Mouse (Mus musculus): Measurements from ENCODE around the gene Zmiz1. TPM values are rescaled to one million over a fixed set of nuclear protein-coding genes. Genes with fewer than 3 reads are reported as not detected.

Zmiz1 gene
- polyA plus RNA-seq, 1 experiment from 2014 or later, result 57.4 TPM

DNA sequence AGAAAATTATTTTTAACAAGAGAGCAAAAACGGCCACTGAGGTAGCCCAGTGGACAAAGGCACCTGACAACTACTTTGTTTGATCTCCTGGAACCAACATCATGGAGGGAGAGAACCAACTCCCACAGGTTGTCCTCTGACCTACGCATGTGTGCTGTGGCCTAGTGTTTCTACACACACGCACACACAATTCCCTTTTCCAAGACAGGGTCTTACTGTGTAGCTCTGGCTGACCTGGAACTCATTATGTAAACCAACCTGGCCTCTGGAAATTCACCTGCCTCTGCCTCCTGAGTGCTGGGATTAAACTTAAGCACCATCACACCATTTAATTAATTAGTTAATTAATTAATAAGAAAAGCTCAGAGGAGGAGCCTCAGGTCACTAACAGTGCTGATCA lies 181.0 kb downstream of the Zmiz1 start:
- Histone ChIP-seq H3K4me3 (ENCODE audit: low read depth, low read length) (no peak overlapping the region), H3K4me1 (ENCODE audit: control insufficient read depth, insufficient read depth, low read length) (peaks cover 4% of the 10 kb centered on the region; the same call in 1 of the 2 replicates), H3K36me3 (ENCODE audit: control insufficient read depth, insufficient read depth, low read length) (peaks cover 38% of the 10 kb centered on the region), H3K9me3 (ENCODE audit: control insufficient read depth, low read length) (no peaks in the 10 kb centered on the region), H3K9ac (ENCODE audit: low read length) (no peak overlapping the region), H3K4me2 (ENCODE audit: low read depth) (no peak overlapping the region), H3K27me3 (ENCODE audit: control insufficient read depth, insufficient read depth, low read length) (no peaks in the 10 kb centered on the region), H3K27ac (ENCODE audit: low read depth, low read length) (no peak overlapping the region)
- ATAC-seq (ENCODE audit: insufficient read depth, low FRiP score, low TSS enrichment) (no peak), DNase-seq (ENCODE audit: low spot score) (no peak)
- WGBS, result 85% methylated on average over 3 of the region's 3 CpGs

DNA sequence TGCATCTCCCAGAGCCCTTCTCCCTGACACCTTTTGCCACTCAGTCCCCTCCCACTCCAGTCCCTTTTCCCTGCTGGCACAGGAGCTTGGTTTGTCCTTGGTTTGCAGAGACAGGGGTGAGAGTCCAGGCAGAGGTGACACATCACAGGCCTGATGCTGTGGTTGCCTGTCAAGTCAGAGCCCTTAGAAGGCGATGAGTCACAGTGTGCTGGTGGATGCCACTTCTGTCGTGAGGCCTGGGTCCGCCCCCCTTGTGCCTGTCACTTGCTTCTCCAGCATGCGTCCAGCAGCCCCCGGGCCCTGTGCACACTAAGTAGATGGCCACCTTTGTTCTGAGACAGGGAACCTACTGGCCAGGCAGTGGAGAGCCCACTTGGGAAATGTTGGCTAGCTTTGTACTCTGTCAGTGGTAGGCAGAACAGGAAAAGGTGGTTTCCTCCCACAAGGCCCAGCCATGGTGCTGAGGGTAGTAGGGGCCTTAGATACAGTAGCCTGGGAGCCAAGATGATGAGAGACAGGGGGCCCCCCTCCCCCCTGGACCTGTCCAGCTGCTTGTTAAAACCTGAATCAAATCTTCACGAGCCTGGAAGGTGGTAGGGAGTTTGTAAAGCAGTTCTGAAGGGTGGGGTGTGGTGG lies 181.6 kb downstream of the Zmiz1 start:
- no peak overlapping the region for H3K4me2 ChIP-seq (ENCODE audit: low read depth)
- H3K9me3 ChIP-seq (ENCODE audit: control insufficient read depth, low read length), result no peaks in the 10 kb centered on the region
- H3K4me3 ChIP-seq (ENCODE audit: low read depth, low read length), result no peak overlapping the region
- H3K27me3 ChIP-seq (ENCODE audit: control insufficient read depth, insufficient read depth, low read length), result no peaks in the 10 kb centered on the region
- ATAC-seq (ENCODE audit: insufficient read depth, low FRiP score, low TSS enrichment), result no peak
- no peak for DNase-seq (ENCODE audit: low spot score)
- WGBS, result 77% methylated on average over 6 of the region's 6 CpGs
- H3K4me1 ChIP-seq (ENCODE audit: control insufficient read depth, insufficient read depth, low read length), result peaks cover 4% of the 10 kb centered on the region; the same call in 1 of the 2 replicates
- no peak overlapping the region for H3K9ac ChIP-seq (ENCODE audit: low read length)
- peaks cover 39% of the 10 kb centered on the region for H3K36me3 ChIP-seq (ENCODE audit: control insufficient read depth, insufficient read depth, low read length)
- H3K27ac ChIP-seq (ENCODE audit: low read depth, low read length), result no peak overlapping the region

DNA sequence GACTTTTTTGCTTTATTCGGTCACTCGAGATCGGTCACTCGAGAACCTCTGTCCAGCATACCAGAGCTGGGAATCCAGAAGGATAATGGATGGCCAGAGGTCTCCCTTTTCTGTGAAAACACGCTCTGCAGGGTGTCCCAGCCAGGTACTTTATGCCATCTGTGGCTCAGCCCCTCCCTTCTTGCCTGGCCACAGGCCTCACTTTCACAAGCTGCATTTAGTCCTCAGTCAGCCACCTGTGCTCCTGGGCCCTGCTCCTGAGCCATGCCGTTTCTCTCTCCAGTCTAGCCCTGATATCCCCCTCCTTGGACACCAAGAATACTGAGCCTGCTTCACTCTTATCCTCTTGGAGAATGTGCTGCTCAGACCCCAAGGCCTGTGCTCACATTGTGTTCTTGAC lies 182.1 kb downstream of the Zmiz1 start:
- Histone ChIP-seq H3K27ac (ENCODE audit: low read depth, low read length) (no peak overlapping the region), H3K36me3 (ENCODE audit: control insufficient read depth, insufficient read depth, low read length) (peaks cover 39% of the 10 kb centered on the region), H3K4me3 (ENCODE audit: low read depth, low read length) (no peak overlapping the region), H3K4me1 (ENCODE audit: control insufficient read depth, insufficient read depth, low read length) (no peaks in the 10 kb centered on the region), H3K4me2 (ENCODE audit: low read depth) (no peak overlapping the region), H3K9me3 (ENCODE audit: control insufficient read depth, low read length) (no peaks in the 10 kb centered on the region), H3K27me3 (ENCODE audit: control insufficient read depth, insufficient read depth, low read length) (no peaks in the 10 kb centered on the region), H3K9ac (ENCODE audit: low read length) (no peak overlapping the region)
- ATAC-seq (ENCODE audit: insufficient read depth, low FRiP score, low TSS enrichment), result no peak
- DNase-seq (ENCODE audit: low spot score), result no peak
- WGBS, result 90% methylated on average over 6 of the region's 6 CpGs

DNA sequence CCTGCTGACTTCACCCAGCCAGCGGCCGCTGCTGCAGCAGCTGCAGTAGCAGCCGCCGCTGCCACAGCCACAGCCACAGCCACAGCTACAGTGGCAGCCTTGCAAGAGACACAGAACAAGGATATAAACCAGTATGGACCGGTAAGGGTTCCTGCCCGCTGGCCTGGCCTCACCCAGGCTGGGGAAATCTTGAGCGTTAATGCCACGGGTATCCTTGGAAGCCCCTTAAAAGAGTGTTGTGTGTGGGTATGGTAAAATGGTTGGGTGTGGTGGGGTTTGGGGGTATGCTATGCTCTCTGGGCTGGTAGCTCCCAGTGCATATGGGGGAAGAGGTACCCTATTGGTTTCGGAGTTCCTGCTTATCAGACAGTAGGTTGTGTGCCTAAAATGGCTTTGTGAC lies 186.7 kb downstream of the Zmiz1 start:
- no peak overlapping the region for H3K4me3 ChIP-seq (ENCODE audit: low read depth, low read length)
- H3K27me3 ChIP-seq (ENCODE audit: control insufficient read depth, insufficient read depth, low read length), result no peaks in the 10 kb centered on the region
- H3K4me2 ChIP-seq (ENCODE audit: low read depth), result no peak overlapping the region
- DNase-seq (ENCODE audit: low spot score) (no peak), ATAC-seq (ENCODE audit: insufficient read depth, low FRiP score, low TSS enrichment) (no peak)
- 91% methylated on average over 9 of the region's 9 CpGs for WGBS
- H3K36me3 ChIP-seq (ENCODE audit: control insufficient read depth, insufficient read depth, low read length), result peaks cover 43% of the 10 kb centered on the region
- no peak overlapping the region for H3K27ac ChIP-seq (ENCODE audit: low read depth, low read length)
- no peaks in the 10 kb centered on the region for H3K4me1 ChIP-seq (ENCODE audit: control insufficient read depth, insufficient read depth, low read length)
- no peaks in the 10 kb centered on the region for H3K9me3 ChIP-seq (ENCODE audit: control insufficient read depth, low read length)
- H3K9ac ChIP-seq (ENCODE audit: low read length), result no peak overlapping the region

DNA sequence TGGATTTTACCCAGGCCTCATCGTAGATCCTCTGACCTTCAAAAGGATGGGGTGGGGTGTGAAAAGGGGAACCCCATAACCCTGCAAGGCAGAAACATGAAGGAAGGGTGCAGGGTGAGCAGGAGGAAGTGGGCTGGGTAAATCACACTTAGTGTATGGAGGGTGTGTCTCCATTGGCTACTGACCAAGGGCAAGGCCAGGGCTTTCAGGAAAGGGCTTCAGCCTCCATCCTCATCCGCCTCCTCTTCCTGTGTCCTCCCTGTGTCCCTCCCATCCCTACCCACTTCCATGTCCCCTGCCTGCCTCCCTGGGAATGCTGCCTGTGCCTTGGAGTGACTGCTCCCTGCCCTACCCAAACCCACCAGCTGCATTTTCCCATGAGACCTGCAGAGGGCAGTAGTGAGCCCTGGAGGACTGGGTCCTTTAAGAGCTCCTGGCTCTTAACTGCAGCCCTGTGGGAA lies 187.2 kb downstream of the Zmiz1 start:
- DNase-seq (ENCODE audit: low spot score) (peak; percentile 78), ATAC-seq (ENCODE audit: insufficient read depth, low FRiP score, low TSS enrichment) (peak; percentile 48)
- Histone ChIP-seq H3K4me2 (ENCODE audit: low read depth) (no peak overlapping the region), H3K36me3 (ENCODE audit: control insufficient read depth, insufficient read depth, low read length) (peaks cover 46% of the 10 kb centered on the region), H3K4me3 (ENCODE audit: low read depth, low read length) (no peak overlapping the region), H3K9ac (ENCODE audit: low read length) (no peak overlapping the region), H3K27me3 (ENCODE audit: control insufficient read depth, insufficient read depth, low read length) (no peaks in the 10 kb centered on the region), H3K27ac (ENCODE audit: low read depth, low read length) (no peak overlapping the region), H3K4me1 (ENCODE audit: control insufficient read depth, insufficient read depth, low read length) (no peaks in the 10 kb centered on the region), H3K9me3 (ENCODE audit: control insufficient read depth, low read length) (no peaks in the 10 kb centered on the region)
- 73% methylated on average over 2 of the region's 2 CpGs for WGBS

DNA sequence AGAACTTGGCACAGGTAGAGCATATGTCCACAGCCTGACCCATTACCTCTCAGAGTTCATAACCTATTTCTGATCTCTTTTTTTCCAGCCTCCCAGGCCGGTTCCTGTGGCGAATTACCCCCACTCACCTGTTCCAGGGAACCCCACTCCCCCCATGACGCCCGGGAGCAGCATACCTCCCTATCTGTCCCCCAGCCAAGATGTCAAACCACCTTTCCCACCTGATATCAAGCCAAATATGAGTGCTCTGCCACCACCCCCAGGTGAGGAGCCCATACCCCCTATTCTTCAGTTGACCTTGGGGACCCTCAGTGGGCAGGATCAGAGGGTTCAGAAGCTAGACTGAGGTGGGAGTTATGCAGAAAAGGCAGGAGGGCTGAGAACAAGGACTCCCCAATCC lies 192.1 kb downstream of the Zmiz1 start:
- WGBS, result 92% methylated on average over 4 of the region's 4 CpGs
- Histone ChIP-seq H3K27me3 (ENCODE audit: control insufficient read depth, insufficient read depth, low read length) (no peaks in the 10 kb centered on the region), H3K4me3 (ENCODE audit: low read depth, low read length) (no peak overlapping the region), H3K9ac (ENCODE audit: low read length) (no peak overlapping the region), H3K4me2 (ENCODE audit: low read depth) (no peak overlapping the region), H3K9me3 (ENCODE audit: control insufficient read depth, low read length) (no peaks in the 10 kb centered on the region), H3K4me1 (ENCODE audit: control insufficient read depth, insufficient read depth, low read length) (no peaks in the 10 kb centered on the region), H3K36me3 (ENCODE audit: control insufficient read depth, insufficient read depth, low read length) (peaks cover 69% of the 10 kb centered on the region), H3K27ac (ENCODE audit: low read depth, low read length) (no peak overlapping the region)
- ATAC-seq (ENCODE audit: insufficient read depth, low FRiP score, low TSS enrichment) (no peak), DNase-seq (ENCODE audit: low spot score) (no peak)

DNA sequence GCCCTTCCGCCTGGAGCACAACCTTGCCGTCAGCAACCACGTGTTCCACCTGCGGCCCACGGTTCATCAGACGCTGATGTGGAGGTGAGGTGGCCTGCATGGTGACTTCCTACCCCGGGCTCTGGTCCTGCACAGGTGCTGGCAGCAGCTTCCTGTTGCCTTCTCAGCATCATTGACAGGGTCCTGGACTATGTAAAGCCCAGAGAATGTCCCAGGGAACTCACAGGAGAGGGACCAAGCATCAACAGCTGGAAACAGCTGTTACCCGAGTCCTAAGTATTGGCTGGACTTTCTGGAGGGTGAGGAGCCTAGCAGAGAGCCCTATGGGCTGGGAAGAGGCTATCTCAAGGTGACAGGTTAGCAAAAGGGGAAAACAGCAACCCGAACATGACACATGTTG lies 192.9 kb downstream of the Zmiz1 start:
- ATAC-seq (ENCODE audit: insufficient read depth, low FRiP score, low TSS enrichment) (no peak), DNase-seq (ENCODE audit: low spot score) (no peak)
- Histone ChIP-seq H3K4me2 (ENCODE audit: low read depth) (no peak overlapping the region), H3K9ac (ENCODE audit: low read length) (no peak overlapping the region), H3K4me1 (ENCODE audit: control insufficient read depth, insufficient read depth, low read length) (no peaks in the 10 kb centered on the region), H3K4me3 (ENCODE audit: low read depth, low read length) (no peak overlapping the region), H3K27ac (ENCODE audit: low read depth, low read length) (no peak overlapping the region), H3K36me3 (ENCODE audit: control insufficient read depth, insufficient read depth, low read length) (peaks cover 70% of the 10 kb centered on the region), H3K9me3 (ENCODE audit: control insufficient read depth, low read length) (no peaks in the 10 kb centered on the region), H3K27me3 (ENCODE audit: control insufficient read depth, insufficient read depth, low read length) (no peaks in the 10 kb centered on the region)
- WGBS, result 91% methylated on average over 9 of the region's 9 CpGs

DNA sequence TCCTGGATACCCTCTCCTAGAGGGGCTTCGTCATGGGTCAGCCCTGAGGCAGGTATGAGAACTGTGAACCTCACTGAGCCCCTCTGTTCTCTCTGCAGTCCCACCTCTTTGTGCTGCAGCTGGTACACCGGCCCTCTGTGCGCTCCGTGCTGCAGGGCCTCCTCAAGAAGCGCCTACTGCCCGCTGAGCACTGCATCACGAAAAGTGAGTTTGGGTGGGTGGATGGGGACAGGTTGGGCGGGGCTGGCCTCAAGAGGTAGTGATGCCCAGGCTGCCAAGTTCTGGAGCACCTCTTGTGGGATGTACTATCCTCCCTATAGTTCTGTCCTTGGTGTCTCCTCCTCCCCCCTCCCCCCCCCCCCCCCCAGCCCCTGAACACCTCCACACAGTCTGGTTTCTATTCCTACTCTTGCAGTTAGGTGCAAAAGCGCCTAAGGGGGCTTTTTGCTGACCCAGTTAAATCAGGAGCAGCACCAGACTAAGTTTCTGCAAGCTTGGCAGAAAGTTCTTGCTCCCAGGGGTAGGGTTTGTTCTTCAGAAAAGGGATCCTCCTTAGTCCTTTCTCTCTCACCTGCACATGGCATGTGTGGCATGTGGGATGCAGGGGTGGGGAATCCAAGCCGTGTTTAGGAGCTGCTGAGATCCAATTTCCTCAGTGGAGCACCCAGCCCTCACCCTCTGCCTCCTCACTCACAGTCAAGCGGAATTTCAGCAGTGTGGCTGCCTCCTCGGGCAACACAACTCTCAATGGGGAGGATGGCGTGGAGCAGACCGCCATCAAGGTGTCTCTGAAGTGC lies 195.6 kb downstream of the Zmiz1 start:
- H3K9ac ChIP-seq (ENCODE audit: low read length), result no peak overlapping the region
- no peak overlapping the region for H3K27ac ChIP-seq (ENCODE audit: low read depth, low read length)
- DNase-seq (ENCODE audit: low spot score), result no peak
- H3K27me3 ChIP-seq (ENCODE audit: control insufficient read depth, insufficient read depth, low read length), result no peaks in the 10 kb centered on the region
- no peaks in the 10 kb centered on the region for H3K9me3 ChIP-seq (ENCODE audit: control insufficient read depth, low read length)
- no peak overlapping the region for H3K4me2 ChIP-seq (ENCODE audit: low read depth)
- no peaks in the 10 kb centered on the region for H3K4me1 ChIP-seq (ENCODE audit: control insufficient read depth, insufficient read depth, low read length)
- peaks cover 78% of the 10 kb centered on the region for H3K36me3 ChIP-seq (ENCODE audit: control insufficient read depth, insufficient read depth, low read length)
- no peak for ATAC-seq (ENCODE audit: insufficient read depth, low FRiP score, low TSS enrichment)
- WGBS, result 94% methylated on average over 14 of the region's 14 CpGs
- H3K4me3 ChIP-seq (ENCODE audit: low read depth, low read length), result no peak overlapping the region

DNA sequence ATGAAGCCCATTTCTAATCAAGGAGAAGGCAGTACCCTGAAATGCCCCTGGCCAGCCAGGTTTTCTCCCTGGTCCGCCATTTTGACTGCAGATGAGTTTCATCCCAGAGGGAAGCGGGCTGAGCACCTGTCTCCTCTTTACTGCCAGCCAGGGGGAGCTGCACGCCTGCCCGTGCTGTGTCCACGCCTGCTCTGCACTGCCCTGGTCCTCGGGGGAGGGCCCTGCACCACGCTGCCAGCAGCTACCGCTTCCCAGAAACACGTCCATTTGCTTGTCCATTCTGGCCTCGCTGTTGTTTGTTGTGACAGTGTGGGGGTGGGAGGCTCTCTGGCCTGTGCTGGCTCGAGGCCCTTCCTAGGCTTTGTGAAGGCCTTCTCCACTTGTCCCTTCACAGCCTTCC lies 201.7 kb downstream of the Zmiz1 start:
- 62% methylated on average over 11 of the region's 11 CpGs for WGBS
- H3K27ac ChIP-seq (ENCODE audit: low read depth, low read length), result no peak overlapping the region
- ATAC-seq (ENCODE audit: insufficient read depth, low FRiP score, low TSS enrichment), result no peak

More for the DNA sequence above, 201.7 kb downstream of the Zmiz1 start:
- Histone ChIP-seq H3K9ac (ENCODE audit: low read length) (no peak overlapping the region), H3K36me3 (ENCODE audit: control insufficient read depth, insufficient read depth, low read length) (peaks cover 70% of the 10 kb centered on the region), H3K9me3 (ENCODE audit: control insufficient read depth, low read length) (no peaks in the 10 kb centered on the region), H3K4me1 (ENCODE audit: control insufficient read depth, insufficient read depth, low read length) (0 out of 2 replicates have a peak, but pooled peaks cover 4% of the 10 kb centered on the region), H3K4me2 (ENCODE audit: low read depth) (no peak overlapping the region), H3K27me3 (ENCODE audit: control insufficient read depth, insufficient read depth, low read length) (no peaks in the 10 kb centered on the region), H3K4me3 (ENCODE audit: low read depth, low read length) (no peak overlapping the region)
- no peak for DNase-seq (ENCODE audit: low spot score)

All from neural tube, embryonic 11.5 days (tissue).